Mouse (Mus musculus) heart, postnatal 14 days (tissue): ENCODE data around the gene Trim67. TPM values are rescaled to one million over a fixed set of nuclear protein-coding genes. Genes with fewer than 3 reads are reported as not detected.
A peak's percentile ranks its signal among the peaks of the same experiment; 100 is the strongest.

Experiments
- DNase-seq, 2 experiments: peaks; one replicate each; pipeline ENCODE4 v3.0.0; 2021 to 2022
- intact Hi-C: fragments of 180-260 bp; cut with DNase I; formaldehyde crosslinking; loops from one replicate; pipeline ENCODE4 v1.15.1; 2025
- long read RNA-seq, 2 experiments: library from polyadenylated mRNA; stranded (forward); transcript quantifications; one replicate each; pipeline ENCODE4 v2.0.0; 2021
- total RNA-seq, 2 experiments: library from RNA; stranded (reverse); gene quantifications; 2 replicates each; pipeline ENCODE4 v1.2.3; 2021

The Trim67 gene
- total RNA-seq: under 1 TPM; 0.37 to 0.84 TPM
- long read RNA-seq, experiment 1: 0 reads
- long read RNA-seq, experiment 2: 0 reads

DNA sequence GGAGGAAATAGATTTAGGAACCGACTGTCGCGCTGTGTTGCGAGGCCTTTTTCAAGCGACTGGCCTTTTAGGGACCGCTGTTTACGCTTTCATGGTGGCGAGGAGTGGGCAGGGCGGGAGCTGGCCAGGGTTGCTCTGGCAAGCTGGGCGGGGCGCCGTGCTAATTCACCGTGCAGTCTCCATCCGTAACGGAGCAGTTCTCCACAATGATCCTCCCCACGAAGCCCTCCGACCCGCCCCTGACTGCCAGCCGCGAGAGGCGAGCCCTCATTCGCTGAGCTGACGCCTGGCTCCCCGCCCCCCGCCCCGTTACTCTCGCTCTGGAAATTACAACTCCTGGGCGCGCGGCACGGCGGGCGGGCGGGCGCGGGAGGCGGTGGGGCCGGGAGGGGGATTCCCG, at the start of gene Trim67:
Gene Trim67, plus strand, starts transcription at position 385 of the 400 bp plus-strand sequence.
- peak in 1 of 2 experiments; percentile 26 for DNase-seq
- intact Hi-C loops: no loop called here

DNA sequence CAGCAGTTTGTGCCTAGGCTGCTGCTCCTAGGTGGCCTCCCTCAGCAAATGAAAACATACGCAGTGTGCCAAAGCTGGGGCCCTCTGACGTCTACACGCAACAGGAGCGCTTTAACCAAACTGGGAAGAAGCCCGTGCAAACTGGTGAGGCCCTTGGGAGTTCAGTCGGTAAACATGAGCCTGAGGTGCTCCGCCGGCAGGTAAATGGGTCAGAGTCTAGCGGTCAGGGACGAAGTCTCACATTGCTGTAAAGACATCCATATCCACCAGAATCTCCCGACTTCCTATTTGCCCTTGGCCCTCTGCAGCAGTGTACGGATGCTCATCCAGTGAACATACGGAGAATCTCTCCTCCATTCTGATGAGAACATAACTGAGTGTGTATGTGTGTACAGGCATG, 46.2 kb upstream of the Trim67 start:
- DNase-seq: no peak
- intact Hi-C loops: no loop called here

DNA sequence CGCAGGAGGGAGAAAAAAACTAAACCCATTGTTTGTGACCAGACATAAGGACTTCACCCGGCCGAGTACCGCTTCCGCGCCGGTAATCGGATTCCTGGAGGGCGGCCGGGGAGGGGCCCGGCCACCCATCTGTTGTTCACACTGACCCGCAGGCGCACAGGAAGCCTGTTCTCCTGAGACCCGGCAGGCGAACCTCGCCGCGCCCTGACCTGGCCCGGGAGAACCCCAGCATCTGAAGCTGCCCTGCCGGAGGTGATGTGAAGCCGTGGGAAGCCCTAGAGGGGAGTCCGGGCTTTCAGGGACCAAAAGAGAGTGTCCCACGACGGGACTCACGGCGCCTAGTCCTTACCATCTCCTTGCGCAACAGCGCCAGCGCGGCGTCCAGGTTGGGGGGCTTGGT, 41.7 kb upstream of the Trim67 start:
- peak; percentile 21 to 32 for DNase-seq

DNA sequence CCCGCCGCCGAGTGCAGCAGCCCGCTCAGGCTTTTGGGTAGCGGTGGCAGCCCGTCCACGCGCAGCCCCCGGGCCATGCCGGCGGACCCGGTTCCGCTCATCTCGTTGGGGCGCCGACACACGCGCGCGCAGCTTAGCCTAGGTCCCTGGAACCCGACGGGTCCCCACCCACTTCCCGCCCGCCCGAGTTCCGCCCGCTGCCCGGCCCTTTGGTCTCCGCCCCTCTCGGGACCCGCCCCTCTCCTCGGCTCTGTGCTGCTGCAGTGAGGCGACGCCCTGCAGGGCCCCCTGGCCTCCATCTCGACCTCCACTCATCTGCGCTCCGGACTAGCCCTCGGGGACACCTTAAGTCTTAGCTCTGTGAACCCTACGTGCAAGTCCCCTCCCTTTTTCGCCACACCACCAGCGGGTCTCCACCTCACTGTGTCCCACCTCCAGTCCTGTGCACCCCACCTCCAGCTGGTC, 41.2 kb upstream of the Trim67 start, which contains the start of gene Fam89a:
Gene Fam89a, minus strand, starts transcription at position 124 of the 465 bp plus-strand sequence.
- peak; percentile 56 to 64 for DNase-seq
- intact Hi-C loops: no loop called here

More for the DNA sequence above, 41.7 kb upstream of the Trim67 start:
- intact Hi-C loops: no loop called here

DNA sequence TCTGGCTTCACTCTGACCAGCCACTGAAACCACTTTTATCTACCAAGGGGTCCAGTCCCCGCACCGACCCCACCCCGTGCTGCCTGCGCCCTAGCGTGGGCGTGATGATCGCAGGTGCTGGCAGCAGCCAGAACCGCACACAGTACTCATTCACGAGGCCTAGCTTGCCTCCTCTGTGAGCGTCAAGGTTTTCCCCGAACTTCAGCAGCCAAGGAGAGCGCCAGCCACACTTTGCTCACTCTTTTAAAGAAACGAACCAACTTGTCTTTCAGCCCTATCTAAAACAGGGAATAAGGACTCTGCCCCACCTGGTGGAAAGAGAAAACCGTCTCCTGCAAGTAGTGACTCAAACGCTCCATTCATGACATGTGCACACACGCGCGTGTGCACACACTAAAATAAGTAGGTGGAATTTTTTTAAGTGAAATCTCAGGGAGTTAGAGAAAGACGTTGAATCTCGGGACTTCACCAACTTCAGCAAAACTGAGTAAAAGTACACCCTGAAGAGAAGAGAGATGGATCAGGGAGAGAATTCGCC, 40.5 kb upstream of the Trim67 start:
- no peak for DNase-seq
- intact Hi-C loops: no loop called here

DNA sequence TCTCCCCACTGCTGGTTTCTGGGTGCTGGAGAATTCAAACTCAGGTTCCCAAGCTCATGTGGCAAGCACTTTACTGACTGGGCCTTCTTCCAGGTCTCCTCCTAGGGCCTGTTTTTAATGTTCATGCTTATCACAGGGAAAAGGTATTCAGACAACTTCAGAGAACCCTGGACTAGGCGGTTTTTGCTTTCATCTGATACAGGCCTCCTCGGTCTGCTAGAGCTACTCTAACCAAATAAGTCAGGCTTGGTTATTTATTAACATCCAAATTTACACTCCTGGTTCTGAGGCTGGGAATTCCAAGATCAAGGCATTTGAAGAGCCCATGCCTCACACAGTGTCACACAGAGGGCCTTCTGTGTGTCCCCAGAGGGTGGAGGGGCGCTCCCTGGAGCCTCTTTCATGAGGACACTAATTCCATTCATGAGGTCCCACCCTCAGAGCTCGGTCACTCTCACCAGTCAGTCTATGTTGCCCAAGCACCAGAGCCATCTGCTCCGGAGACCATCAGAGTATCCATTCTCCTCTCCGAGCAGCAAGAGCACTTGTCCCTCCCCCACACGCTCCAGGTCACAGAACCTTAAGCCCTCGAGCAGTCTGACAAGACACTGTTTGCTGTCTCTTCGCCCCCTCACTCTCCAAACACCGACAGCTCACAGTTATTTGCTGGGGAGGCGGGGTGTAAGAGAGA, 38.6 kb upstream of the Trim67 start:
- DNase-seq: no peak
- intact Hi-C loops: no loop called here

DNA sequence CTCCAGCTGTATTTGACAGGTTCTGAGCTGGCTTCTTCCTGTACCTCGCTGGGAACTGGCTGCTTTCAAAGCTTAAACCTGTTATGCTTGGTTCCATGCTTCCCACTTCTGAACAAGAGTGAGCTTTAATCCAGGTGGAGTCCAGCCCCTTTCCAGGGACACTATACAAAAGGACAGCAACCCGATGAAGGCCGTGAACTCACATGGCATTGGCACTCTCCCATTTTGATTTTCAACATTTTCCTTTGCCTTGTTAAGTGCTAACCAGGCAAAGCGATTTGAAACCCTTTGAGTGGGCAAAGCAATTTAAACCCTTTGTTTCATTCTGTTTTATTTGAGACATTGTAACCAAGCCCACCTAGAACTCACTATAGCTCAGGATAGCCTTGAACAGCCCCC, 38.1 kb upstream of the Trim67 start:
- intact Hi-C loops: no loop called here
- DNase-seq: no peak

DNA sequence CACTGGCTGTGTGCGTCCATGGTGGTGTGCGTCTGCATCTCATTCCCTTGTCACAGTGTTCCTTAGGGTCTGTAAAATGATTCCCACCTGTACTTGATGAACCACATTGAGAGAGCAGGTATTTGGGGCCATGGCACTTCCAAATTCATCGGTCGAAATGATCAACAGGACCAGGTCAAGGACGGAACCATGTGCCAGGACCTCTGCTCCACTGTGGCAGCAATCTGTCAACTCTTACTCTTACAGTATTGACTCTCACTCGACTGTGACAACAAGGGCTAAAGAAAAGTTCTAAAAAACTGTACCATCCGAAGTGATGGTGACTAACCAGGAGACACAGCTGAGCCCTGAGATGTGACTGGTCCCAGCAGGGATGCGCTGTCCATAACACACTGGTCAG, 37.4 kb upstream of the Trim67 start:
- intact Hi-C loops: no loop called here
- no peak for DNase-seq

DNA sequence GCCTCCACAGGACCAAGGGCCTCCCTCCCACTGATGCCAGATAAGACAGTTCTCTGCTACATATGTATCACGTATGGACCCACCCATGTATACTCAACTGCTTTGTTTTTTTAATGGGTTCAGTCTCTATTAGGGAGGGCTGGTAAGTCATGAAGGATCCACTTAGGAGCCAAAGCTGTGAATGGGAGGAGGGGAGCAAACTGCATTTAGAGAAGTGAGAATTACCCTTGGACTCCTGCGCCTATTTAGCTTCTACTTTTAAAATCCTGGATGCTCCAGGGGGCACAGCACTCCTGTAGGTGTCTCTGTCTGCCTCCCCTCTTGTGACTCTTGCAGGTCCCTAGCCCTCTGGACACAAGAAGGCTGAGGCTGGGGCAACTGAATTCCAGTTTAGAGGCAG, 36.7 kb upstream of the Trim67 start:
- no peak for DNase-seq
- intact Hi-C loops: no loop called here

DNA sequence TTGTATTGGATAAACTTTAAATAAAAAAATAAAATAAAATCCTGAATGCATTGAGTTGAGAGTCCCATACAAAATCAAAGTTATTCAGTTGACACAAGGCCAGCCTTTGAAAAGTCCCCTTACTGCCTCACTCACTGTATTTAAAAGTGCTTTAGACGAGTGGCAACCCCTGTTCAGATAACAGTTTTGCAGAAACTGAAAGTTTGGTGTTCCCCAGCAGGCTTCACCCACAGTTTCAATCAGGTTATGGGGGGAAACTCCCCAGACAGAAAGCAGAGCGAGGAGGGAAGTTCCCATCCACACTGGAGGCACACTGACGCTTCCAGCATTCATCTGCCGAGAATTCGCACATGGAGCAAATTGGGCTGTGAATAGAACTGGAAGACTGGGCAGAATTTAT, 36.3 kb upstream of the Trim67 start:
- intact Hi-C loops: no loop called here
- DNase-seq: no peak

DNA sequence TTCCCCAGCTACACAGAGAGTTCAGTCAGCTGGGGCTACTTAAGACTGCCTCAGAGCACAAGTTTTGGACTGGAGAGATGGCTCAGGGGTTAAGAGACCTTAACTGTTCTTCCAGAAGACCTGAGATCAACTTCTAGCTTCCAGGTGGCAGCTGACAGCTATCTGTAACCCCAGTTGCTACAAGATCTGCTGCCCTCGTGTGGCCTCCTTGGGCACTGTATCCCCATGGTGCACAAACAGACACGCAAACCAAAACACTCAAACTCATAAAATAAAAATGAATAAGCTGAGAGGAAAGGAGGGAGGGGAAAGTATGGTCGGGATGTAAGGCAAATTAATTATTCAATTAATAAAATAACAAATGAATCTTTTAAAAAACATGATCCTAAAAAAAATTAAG, 34.3 kb upstream of the Trim67 start:
- intact Hi-C loops: no loop called here

DNA sequence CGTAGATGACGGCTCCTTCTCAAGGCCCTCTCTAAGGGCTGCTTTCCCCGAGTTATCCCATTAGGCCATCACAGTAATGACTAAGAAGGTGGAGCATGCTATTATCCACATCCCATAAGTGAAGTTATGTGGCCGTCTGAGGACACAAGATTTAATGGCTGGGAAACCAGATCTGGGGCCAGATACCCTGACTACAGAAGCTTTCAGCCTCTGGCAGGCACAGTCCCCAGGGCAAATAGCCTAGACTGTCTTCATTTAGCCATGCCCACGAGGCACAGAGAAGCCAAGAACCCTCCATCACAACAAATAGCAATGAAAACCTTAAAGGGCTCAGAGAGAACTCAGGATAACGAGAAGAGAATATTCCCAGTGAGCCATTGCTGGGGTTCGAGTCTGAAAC, 29.8 kb upstream of the Trim67 start:
- no peak for DNase-seq
- intact Hi-C loops: no loop called here

More for the DNA sequence above, 34.3 kb upstream of the Trim67 start:
- peak; percentile 16 to 40 for DNase-seq

DNA sequence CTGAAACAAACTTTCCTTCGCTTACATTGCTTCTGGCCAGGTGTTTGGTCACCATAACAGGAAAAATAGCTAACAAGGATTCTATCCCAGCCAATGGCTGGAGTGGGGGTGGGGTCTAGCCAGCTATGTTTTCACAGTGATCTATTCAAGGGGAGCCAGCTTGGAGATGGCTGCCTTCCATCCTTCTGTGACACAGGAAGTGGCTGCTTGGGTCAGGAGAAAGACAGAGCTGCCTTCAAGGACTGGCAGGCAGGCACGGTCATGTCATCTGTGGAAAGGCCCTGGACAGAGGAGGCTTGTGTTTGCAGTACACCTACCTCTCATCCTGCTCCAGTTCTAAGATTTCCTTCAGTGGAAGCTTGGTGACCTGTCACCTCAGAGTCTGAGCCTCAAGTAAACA, 20.5 kb upstream of the Trim67 start:
- intact Hi-C loops: no loop called here
- DNase-seq: no peak

DNA sequence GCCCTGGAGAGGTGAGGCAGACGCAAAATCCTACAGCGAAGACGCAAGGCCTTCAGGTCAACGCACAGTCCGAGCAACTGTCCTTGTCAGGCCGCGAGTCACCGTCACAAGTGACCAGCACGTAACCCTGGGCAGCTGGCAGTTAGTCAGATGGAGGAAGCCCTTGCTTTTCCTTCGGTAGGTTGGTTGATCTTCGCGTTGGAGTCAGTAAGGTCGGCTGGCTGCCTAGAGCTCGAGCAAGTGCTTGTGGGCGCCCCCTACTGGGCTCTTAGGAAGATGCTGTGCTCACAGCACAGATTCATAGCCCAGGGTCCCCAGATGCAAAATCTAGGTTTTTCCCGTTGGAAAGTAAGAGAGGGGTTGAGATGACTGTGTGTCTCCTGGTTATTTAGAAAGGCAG, 17.2 kb upstream of the Trim67 start:
- DNase-seq: peak; percentile 69 to 77
- intact Hi-C loops: loop anchor here (5.0 kb wide), 1 partner anchor 38 kb away; no protein-coding TSS in a partner anchor

DNA sequence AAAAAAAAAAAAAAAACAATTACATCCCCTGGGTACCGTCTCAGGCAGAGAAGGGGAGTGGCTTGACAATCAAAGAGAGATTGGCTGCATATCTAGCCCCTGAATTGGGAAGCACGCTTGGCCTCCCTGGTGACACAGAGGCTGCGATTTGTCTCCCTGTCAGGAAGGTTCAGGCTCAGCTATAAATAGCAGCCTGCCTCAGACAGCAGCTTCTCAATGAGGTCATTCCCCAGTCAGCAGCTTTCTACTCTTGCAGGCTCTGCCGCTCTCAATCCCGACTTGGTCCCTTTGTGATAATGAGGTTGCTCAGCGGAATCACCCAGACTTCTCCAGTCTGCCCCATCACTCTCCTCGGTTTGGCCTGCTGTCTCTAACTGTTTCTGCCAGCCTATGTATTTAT, 12.7 kb upstream of the Trim67 start:
- DNase-seq: peak; percentile 44 to 66
- intact Hi-C loops: no loop called here

DNA sequence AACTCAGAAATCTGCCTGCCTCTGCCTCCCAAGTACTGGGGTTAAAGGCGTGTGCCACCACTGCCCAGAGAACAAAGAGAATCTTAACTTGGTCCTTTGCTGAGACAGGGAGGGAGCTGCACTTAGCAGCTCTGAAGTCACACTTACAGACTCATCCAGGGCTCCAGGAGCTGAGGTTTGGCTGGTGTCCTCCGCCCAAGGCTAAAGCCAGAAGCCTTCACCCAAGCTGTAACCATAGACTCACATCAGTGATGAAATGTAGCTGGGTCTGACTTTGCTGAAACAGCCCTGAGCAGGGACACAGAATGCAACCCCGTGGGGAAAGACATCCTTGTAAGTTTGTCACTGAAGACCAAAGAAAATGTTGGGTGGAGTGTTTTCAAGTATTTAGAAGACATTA, 10.5 kb upstream of the Trim67 start:
- no peak for DNase-seq
- intact Hi-C loops: no loop called here

DNA sequence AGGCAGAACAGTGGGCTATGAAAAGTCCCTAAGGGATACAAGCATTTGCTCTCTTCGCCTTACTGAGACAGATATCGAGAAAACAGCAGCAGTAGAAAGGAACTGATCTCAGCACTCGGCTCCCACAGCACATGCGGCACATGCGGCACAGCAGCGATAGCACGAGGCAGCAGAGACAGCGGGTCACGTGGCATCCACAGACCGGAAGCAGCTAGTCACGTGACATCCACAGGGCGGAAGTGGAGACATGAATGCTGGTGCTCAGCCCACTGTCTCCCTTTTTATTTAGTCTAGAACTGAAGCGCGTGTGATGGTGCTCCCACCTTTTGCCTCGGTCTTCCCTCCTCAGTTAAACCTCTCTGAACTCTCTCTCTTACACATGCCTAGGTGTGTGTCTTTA, 9.7 kb upstream of the Trim67 start:
- intact Hi-C loops: no loop called here
- no peak for DNase-seq

DNA sequence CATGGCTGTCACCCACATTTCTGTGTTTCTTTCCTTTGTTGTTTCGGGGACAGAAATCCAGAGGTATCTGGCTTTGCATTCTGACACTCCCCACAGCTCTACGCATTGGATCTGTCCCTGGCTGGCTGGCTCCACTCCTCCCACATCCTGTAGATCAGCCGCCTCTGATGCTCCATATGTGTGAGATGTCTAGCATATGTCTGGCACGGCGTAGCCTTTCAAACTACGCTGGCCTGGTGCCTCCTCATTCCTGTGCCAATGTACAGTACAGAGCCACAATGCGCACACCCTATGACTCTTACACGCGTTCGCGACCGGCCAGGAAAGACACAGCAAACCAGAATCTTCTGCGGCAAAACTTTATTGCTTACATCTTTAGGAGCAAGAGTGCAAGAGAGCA, 8.3 kb upstream of the Trim67 start:
- DNase-seq: no peak
- intact Hi-C loops: no loop called here

DNA sequence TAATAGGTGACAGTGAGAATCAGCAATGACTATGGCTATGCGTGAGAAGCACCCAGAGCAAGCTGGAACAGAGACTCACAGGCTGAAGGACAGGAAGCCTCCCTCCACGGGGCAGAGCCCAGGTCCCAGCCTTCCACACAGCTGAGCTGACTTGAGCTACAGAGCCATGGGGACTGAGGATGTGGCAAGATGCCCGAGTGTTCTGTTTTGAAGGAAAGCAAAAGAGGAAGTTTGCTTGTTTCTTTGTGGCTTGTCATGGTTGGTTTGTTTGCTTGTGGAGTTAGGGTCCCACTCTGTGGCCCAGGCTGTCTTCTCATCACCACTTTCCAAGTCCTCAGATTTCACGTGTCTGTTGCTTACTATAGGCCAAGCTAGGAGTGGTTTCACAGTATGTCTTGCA, 2.2 kb upstream of the Trim67 start:
- no peak for DNase-seq
- intact Hi-C loops: no loop called here

DNA sequence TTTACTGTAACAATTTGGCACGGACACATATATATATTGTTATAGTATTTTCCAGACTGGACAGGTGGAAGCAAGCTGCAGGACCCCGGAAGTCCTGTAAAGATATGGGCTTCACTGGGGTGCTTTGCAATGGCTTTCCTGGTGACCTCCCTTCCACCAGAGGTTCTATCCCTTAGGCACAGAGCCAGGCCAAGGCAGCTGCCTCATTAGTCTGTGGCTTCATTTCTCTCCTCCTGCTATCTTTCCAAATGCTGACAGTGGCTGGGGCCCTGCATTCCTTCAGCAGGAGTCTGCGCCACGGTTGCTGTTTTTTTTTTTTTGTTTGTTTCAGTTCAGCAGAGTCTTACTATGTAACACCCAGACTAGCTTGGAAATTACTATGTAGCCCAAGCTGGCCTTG, 1.1 kb upstream of the Trim67 start:
- DNase-seq: no peak
- intact Hi-C loops: no loop called here

DNA sequence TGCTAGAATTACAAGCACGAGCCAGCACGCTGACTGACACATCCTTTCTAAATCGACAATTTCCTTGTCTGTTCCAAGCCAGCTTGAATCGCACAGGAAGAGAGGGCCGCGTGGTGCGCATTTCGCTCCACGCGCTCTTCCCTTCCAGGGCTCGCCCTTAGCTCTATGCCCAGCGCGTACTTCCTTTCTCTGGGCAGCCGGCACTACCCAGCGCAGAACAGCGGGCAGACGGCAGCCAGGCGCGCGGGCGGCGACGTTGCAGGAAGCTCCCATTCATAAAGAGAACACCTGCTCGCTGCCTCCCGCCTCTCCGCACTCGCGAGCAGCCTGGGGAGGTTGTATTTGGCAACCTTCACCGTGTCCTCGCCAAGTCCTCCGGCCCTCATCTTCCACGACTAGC, 706 bp upstream of the Trim67 start:
- intact Hi-C loops: no loop called here
- DNase-seq: no peak

DNA sequence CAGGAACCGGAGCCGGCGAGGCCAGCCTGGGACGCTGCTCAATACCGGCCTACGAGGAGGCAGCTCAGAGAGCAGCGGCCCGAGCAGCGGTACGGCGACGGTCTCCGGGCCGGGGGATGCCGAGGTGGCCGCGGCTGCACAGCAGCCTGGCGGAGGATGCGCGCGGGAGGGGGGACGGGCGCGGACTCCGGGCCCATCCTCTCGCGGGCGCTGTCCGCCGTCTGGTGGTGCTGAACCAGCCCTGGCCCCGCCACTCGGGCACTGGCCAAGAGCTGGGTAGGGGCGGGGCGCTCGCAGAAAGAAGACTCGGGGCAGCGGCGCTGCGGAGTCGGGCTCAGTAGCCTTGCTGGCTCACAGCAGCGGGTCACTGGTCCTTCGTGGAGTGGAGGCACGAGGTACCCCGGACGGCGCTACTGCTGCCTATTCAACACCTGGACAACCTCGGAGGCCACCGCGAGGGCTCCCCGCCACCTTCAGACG, 320 bp downstream of the Trim67 start:
- DNase-seq: peak; percentile 93 to 96
- intact Hi-C loops: no loop called here
